Mouse (Mus musculus): Measurements from ENCODE around the gene Rasa2. TPM values are rescaled to one million over a fixed set of nuclear protein-coding genes. Genes with fewer than 3 reads are reported as not detected.
"Not testable (repeated sequence)": the region's sequence is repeated elsewhere in the genome, so short reads cannot be mapped to it uniquely, and the experiment has no call there.

Rasa2 gene
- polyA plus RNA-seq, 1 experiment from 2014 or later, result 4.3 TPM

DNA sequence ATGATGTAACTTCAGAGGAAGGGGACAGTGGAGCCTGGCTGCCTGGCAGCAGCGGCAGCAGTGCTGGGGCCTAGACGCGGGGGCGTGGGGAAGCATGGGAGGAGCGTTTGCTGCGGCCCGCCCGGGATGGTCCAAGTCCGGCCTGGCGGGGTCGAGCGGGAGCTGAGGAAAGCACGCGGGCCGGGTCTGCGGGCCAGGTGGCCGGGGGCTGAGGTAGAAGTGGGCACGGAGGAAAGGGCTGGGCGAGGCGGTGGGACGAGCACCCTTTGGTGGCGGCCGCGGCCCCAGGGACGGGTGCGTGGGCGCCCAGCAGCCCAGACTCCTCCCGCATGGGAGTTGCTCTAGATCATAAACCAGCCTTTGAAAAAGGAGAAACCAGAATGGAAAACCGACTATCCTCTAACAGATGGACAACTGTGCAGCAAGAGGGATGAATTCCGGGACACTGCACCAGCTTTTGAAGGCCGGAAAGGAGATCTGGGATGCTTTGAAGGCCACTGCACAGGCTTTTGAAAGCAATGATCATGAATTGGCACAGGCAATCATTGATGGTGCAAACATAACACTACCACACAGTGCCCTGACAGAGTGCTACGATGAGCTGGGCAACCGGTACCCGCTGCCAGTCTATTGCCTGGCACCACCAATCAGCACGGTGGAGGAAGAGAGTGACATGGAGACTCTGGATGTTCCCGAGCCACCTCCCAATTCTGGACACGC, 94.4 kb downstream of the Rasa2 start:
- H3K9ac ChIP-seq, result peak overlapping the region; percentile 70
- peak; percentile 81 for ATAC-seq
- peak overlapping the region; percentile 32; the same call in 1 of the 2 replicates for H3K27ac ChIP-seq
- H3K4me3 ChIP-seq, result peak overlapping the region; percentile 58
- H3K36me3 ChIP-seq, result peaks cover 7% of the 10 kb centered on the region
- H3K9me3 ChIP-seq (replicated peaks), result no peaks in the 10 kb centered on the region
- peaks cover 18% of the 10 kb centered on the region for H3K4me1 ChIP-seq
- peak overlapping the region; percentile 84 for H3K4me2 ChIP-seq
- 28% methylated on average over 34 of the region's 37 CpGs for WGBS (ENCODE audit: insufficient replicate concordance)
- H3K27me3 ChIP-seq (replicated peaks), result no peaks in the 10 kb centered on the region

DNA sequence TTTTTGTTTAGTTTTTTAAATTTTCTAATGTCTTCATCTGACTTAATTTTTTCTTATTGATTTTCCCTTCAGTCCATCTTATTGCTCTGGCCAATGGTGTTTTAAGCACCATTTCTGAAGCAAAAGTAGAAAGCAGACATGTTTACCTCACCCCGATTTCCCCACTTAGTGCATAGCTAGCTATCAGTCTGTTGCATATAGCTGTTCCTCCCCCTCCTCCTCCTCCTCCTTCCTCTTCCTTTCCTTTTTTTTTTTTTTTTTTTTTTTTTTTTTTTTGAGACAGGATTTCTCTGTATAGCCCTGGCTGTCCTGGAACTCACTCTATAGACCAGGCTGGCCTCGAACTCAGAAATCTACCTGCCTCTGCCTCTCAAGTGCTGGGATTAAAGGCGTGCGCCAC, 95.3 kb downstream of the Rasa2 start:
- not testable (repeated sequence) for H3K27ac ChIP-seq; H3K27me3 ChIP-seq (replicated peaks); H3K9ac ChIP-seq; H3K9me3 ChIP-seq (replicated peaks); H3K4me3 ChIP-seq; H3K36me3 ChIP-seq
- H3K4me2 ChIP-seq, result peak overlapping the region; percentile 84; the same call in 1 of the 2 replicates
- peak; percentile 8; the same call in 1 of the 2 replicates for ATAC-seq
- WGBS (ENCODE audit: insufficient replicate concordance), result 71% methylated on average over 4 of the region's 4 CpGs
- peaks cover 18% of the 10 kb centered on the region for H3K4me1 ChIP-seq

DNA sequence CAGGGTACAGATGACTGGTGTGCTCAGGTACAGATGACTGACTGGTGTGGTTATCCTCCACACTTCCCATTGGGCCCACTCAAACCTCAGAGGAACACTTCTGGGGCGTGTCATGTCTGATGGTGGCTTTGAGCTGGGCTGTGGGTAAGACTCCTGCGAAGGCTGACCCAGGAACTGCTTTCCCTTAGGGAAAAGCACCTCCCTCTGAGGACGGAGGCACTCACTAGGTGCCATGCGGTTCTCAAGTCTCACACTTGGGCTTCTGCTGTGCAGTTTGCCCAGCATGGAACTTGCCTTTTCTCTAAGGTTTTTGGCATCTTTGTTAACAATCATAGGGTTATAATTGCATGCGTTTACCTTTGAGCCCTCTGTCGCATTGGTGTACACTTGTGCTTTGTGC, 96.0 kb downstream of the Rasa2 start:
- no peak for ATAC-seq
- Histone ChIP-seq H3K4me3 (no peak overlapping the region), H3K27ac (no peak overlapping the region), H3K9me3 (replicated peaks) (no peaks in the 10 kb centered on the region), H3K27me3 (replicated peaks) (no peaks in the 10 kb centered on the region), H3K36me3 (no peaks in the 10 kb centered on the region), H3K4me1 (peaks cover 18% of the 10 kb centered on the region), H3K9ac (no peak overlapping the region), H3K4me2 (no peak overlapping the region)
- WGBS (ENCODE audit: insufficient replicate concordance), result 73% methylated on average over 6 of the region's 6 CpGs

DNA sequence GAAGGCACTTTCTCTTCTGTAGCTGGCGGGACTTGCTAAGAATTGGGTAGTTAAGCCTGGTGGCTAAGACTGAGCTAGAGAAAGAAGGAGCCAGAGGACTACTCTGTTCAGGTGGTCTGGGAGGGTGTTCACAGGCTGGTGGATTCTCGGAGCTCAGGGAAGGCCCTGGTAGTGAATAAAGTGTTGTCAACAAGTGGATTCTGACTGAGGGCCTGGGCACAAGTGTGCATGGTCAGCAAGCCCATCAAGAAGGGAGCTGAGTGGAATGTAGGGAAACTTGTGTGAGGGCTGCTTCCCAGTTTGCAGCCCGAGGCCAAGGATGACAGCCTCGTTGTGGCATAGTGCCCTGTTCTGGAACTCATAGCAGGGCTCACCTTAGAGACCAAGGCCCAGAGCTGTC, 97.2 kb downstream of the Rasa2 start:
- Histone ChIP-seq H3K27ac (no peak overlapping the region), H3K4me3 (no peak overlapping the region), H3K36me3 (no peaks in the 10 kb centered on the region), H3K4me2 (no peak overlapping the region), H3K9me3 (replicated peaks) (no peaks in the 10 kb centered on the region), H3K27me3 (replicated peaks) (no peaks in the 10 kb centered on the region), H3K9ac (no peak overlapping the region), H3K4me1 (peaks cover 18% of the 10 kb centered on the region)
- 70% methylated on average over 4 of the region's 4 CpGs for WGBS (ENCODE audit: insufficient replicate concordance)
- ATAC-seq, result no peak

DNA sequence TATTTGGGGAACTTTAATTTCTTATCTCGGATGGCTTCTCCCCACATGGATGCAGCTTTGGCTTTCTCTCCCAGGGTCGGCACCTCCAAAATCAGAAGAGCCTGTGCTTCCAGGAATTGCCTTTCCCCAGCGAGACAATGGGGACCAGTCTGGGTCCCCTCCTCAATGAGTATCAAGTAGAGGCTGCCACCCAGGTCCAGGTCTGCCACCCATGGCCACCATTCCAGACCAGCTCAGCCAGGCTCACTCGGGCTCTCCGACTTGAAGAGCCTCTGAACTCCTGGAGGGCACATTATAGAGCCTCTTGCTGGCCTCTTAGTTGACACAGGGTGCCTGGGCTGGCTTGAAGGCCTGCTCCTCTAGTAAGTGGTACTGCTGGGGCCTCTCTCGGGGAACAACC, 97.9 kb downstream of the Rasa2 start:
- no peak for ATAC-seq
- Histone ChIP-seq H3K27ac (no peak overlapping the region), H3K27me3 (replicated peaks) (no peaks in the 10 kb centered on the region), H3K4me1 (peaks cover 14% of the 10 kb centered on the region), H3K36me3 (no peaks in the 10 kb centered on the region), H3K4me3 (no peak overlapping the region), H3K9me3 (replicated peaks) (no peaks in the 10 kb centered on the region), H3K4me2 (no peak overlapping the region), H3K9ac (no peak overlapping the region)
- WGBS (ENCODE audit: insufficient replicate concordance), result 69% methylated on average over 6 of the region's 6 CpGs

DNA sequence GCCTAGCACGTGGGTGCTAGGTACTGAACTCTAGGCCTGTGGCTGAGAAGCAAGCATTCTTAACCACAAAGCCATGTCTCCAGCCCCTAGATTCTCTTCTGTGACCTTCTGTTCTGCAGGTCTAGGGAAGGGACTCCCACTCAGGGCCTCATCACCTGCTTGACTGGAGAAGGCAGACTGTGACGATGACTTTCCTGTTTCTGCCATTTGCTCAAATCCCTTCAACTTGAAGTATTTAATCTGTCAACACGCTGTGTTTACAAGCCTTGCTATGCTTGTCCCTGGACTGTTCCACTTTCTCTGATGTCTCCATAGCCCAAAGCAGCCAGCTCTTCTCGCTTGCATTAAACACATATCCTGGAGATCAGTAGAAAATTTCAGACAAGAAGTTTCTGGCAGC, 98.9 kb downstream of the Rasa2 start:
- Histone ChIP-seq H3K4me2 (no peak overlapping the region), H3K27me3 (replicated peaks) (no peaks in the 10 kb centered on the region), H3K27ac (no peak overlapping the region), H3K36me3 (no peaks in the 10 kb centered on the region), H3K4me3 (no peak overlapping the region), H3K9ac (no peak overlapping the region), H3K4me1 (peaks cover 13% of the 10 kb centered on the region), H3K9me3 (replicated peaks) (no peaks in the 10 kb centered on the region)
- ATAC-seq, result no peak
- 66% methylated on average over 4 of the region's 4 CpGs for WGBS (ENCODE audit: insufficient replicate concordance)

DNA sequence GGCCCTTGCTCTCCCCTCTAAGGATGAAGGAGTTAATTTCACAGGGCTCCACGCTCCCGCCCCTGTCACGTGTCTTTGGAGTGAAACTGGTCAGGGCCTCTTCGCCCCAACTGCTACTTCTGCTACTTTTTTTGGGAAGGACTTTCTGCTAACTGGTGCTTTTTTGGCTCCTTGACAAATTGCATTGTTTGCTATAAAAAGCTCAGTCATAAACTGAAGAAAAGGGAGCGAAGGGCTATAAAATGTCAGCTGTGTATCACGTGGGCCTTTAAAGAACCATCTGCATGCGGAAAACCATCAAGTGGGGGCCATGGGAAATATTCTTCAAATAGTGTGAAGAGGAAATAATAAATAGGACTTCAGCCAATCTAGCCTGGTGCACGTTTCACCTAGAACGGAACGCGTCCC, 100.7 kb downstream of the Rasa2 start:
- Histone ChIP-seq H3K4me2 (no peak overlapping the region), H3K36me3 (no peaks in the 10 kb centered on the region), H3K27ac (no peak overlapping the region), H3K9me3 (replicated peaks) (no peaks in the 10 kb centered on the region), H3K27me3 (replicated peaks) (no peaks in the 10 kb centered on the region), H3K9ac (no peak overlapping the region), H3K4me1 (peaks cover 6% of the 10 kb centered on the region; the same call in 1 of the 2 replicates), H3K4me3 (no peak overlapping the region)
- ATAC-seq, result no peak
- WGBS (ENCODE audit: insufficient replicate concordance), result 67% methylated on average over 11 of the region's 11 CpGs

DNA sequence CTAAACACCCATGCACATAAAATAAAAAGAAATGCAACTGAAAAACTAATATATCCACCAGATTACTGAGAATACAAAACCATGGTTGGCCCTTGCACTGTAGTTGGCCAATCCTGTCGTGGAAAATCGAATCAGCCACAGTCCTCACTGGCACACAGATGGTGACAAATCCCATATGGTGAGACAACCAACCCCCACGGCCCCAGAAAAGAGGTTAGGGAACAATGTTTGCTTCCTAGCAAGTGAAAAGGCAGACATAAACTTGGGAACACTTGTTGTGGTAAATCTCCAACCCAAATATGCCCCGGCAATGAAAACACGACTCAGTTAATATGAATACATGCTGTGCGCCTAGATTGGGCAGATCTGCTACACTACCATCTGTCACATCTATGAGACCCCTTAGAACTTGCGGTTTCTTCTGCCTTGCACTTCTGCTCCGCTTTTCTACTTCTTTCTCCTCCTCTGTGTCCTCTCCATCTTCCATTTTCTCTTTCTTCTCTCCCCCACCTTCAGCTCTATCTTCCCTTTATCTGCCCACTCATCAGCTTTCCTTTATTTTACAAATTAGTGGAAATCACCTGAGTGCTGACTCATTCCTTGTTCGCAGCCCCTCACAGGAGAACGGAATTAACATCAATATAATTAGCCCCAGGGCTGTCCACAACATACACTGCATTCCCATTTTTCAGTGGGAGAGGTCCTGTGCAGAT, 101.3 kb downstream of the Rasa2 start:
- Histone ChIP-seq H3K9me3 (replicated peaks) (no peaks in the 10 kb centered on the region), H3K4me1 (peaks cover 6% of the 10 kb centered on the region; the same call in 1 of the 2 replicates), H3K27me3 (replicated peaks) (no peaks in the 10 kb centered on the region), H3K27ac (no peak overlapping the region), H3K4me2 (no peak overlapping the region), H3K9ac (no peak overlapping the region), H3K36me3 (no peaks in the 10 kb centered on the region), H3K4me3 (no peak overlapping the region)
- WGBS (ENCODE audit: insufficient replicate concordance), result 67% methylated on average over 10 of the region's 10 CpGs
- no peak for ATAC-seq

DNA sequence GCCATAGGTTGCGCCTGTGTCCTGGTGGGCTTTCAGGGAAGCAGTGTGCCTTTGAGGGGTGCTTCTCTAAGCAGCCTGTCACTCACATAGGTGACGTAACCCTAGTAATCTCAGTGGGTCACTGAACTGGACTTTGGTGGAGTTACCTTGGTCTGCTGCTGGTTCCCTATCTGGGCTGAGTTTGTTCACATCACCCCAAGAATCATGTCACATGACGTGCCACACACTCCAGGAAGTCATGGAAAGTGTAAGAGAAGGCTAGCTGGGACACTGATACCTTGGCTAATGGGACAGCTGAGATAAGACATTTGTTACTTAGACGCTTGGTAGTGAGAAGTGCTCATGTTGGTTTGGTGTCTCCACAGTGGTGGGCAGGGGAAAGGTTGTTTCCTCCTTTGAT, 105.4 kb downstream of the Rasa2 start:
- Histone ChIP-seq H3K4me3 (no peak overlapping the region), H3K9ac (no peak overlapping the region), H3K36me3 (no peaks in the 10 kb centered on the region), H3K4me2 (no peak overlapping the region), H3K4me1 (peaks cover 12% of the 10 kb centered on the region; the same call in 1 of the 2 replicates), H3K9me3 (replicated peaks) (no peaks in the 10 kb centered on the region), H3K27ac (no peak overlapping the region), H3K27me3 (replicated peaks) (no peaks in the 10 kb centered on the region)
- no peak for ATAC-seq
- WGBS (ENCODE audit: insufficient replicate concordance), result 46% methylated on average over 4 of the region's 4 CpGs

DNA sequence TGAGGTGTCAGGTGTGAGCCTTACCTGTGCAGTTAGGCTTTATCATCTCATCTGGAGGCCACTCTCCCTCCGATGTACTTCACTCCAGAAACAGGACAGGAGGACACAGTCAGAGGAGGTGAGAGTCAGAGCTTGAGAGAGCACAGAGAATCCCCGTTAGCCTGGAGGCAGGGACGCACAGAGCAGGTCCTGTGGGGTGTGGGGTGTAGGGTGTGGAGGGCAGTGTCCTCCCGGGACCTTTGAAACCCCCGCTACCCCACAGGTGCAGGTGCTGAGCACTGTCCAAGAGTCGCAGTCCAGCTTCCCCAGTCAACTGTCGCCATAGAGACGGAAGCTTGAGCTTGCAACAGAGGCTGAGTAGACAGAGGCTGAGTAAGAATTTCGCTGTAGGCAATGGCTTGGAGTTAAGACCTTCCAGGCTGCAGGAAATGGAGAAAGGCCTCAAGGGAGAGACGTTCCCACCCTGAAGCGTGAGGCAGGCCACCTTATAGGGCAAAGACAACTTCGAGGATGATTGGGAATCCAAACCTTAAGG, 106.4 kb downstream of the Rasa2 start, which contains the start of gene Gm28729:
TSS of gene Gm28729 (minus strand) at position 293 of the 535 bp plus-strand sequence.
- Histone ChIP-seq H3K9ac (no peak within 1 kb of the TSS), H3K27ac (no peak within 1 kb of the TSS), H3K27me3 (replicated peaks) (no peaks in the 10 kb centered on the region), H3K4me1 (peaks cover 12% of the 10 kb centered on the region; the same call in 1 of the 2 replicates), H3K9me3 (replicated peaks) (no peaks in the 10 kb centered on the region), H3K36me3 (no peaks in the 10 kb centered on the region), H3K4me3 (no peak within 1 kb of the TSS), H3K4me2 (no peak within 1 kb of the TSS)
- peak; percentile 42; the same call in 1 of the 2 replicates for ATAC-seq
- WGBS (ENCODE audit: insufficient replicate concordance), result 49% methylated on average over 12 of the region's 12 CpGs

DNA sequence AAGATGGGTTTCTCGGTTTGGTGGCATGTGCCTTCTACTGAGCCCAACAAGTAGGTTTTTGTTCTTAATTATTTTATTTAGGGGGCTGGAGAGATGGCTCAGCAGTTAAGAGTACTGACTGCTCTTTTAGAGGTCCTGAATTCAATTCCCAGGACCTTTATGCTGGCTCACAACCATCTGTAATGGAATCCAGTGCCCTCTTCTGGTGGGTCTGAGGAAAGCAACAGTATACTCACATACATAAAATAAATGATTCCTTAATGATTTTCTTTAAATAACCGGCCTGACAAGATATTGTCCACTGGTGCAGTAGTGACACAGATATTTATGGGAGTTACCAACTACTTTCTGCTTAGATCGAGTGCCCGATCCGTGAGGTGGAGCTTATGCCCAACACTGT, 108.3 kb downstream of the Rasa2 start:
- no peak for ATAC-seq
- H3K9ac ChIP-seq, result no peak overlapping the region
- no peak overlapping the region for H3K27ac ChIP-seq
- no peaks in the 10 kb centered on the region for H3K27me3 ChIP-seq (replicated peaks)
- WGBS (ENCODE audit: insufficient replicate concordance), result 66% methylated on average over 5 of the region's 5 CpGs
- no peak overlapping the region for H3K4me2 ChIP-seq
- no peaks in the 10 kb centered on the region for H3K9me3 ChIP-seq (replicated peaks)
- peaks cover 12% of the 10 kb centered on the region; the same call in 1 of the 2 replicates for H3K4me1 ChIP-seq
- no peak overlapping the region for H3K4me3 ChIP-seq
- H3K36me3 ChIP-seq, result no peaks in the 10 kb centered on the region

DNA sequence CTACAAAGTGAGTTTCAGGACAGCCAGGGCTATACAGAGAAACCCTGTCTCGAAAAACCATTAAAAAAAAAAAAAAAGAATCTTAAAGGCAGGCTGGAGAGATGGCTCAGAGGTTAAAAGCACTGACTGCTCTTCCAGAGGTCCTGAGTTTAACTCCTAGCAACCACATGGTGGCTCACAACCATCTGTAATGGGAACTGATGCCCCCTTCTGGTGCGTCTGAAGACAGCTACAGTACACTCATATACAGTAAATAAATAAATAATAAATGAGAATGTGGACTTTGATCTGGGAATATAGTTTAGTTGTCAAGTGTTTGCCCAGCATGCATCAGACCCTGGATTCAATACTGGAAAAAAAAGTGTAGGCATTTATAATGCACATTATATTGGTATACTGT, 109.8 kb downstream of the Rasa2 start:
- not testable (repeated sequence) for H3K36me3 ChIP-seq; H3K4me2 ChIP-seq; H3K27ac ChIP-seq; H3K9me3 ChIP-seq (replicated peaks); H3K27me3 ChIP-seq (replicated peaks); H3K4me3 ChIP-seq; ATAC-seq; H3K9ac ChIP-seq
- H3K4me1 ChIP-seq, result peaks cover 25% of the 10 kb centered on the region
- 47% methylated on average over 2 of the region's 2 CpGs for WGBS (ENCODE audit: insufficient replicate concordance)

Measured in liver, embryonic 12.5 days (tissue).